Mouse (Mus musculus) lung, postnatal 0 days (tissue): ENCODE results near the gene Fryl.

ENCODE experiments used
- CTCF ChIP-seq: IDR thresholded peaks from 2 replicates; pipeline ENCODE4 v1.5.1; 2016; ENCODE audit warnings: antibody characterized with exemption, mild to moderate bottlenecking
- EP300 ChIP-seq: IDR thresholded peaks from 2 replicates; pipeline ENCODE4 v1.6.1; 2016; ENCODE audit warnings: antibody characterized with exemption, mild to moderate bottlenecking, control low read depth

GRCm38 (mm10) chr5:73175377-73176147 is 80.9 kb downstream of the Fryl start:
- TF ChIP-seq EP300, result no peak
- TF ChIP-seq CTCF, result no peak
